Mouse (Mus musculus): ENCODE measurements around the gene Tent4b. TPM values are rescaled to one million over a fixed set of nuclear protein-coding genes. Genes with fewer than 3 reads are reported as not detected.

Tent4b gene
- polyA plus RNA-seq, 1 experiment: 30.9 TPM

DNA sequence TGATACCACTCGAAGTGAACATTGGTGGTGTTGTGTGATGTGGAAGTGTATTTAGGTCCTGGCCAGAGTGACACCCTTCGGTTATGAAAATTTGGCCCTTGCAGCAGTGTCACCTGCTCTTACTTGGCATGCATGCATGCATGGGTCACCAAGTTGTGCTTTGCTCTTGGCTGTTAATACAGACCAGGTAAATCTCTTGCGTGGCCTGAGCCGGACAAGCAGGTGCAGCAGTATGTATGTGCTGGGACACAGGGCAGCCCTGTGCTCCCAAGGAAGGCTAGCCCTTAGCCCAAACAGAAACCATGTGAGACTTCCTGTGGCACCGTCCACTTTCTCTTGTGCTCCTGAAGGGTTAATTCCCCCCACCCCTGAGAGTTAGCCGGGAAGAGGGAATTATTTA, 28.8 kb downstream of the Tent4b start:
- DNase-seq (ENCODE audit: extremely low spot score in 1 of 2, low spot score in 1 of 2): no peak

DNA sequence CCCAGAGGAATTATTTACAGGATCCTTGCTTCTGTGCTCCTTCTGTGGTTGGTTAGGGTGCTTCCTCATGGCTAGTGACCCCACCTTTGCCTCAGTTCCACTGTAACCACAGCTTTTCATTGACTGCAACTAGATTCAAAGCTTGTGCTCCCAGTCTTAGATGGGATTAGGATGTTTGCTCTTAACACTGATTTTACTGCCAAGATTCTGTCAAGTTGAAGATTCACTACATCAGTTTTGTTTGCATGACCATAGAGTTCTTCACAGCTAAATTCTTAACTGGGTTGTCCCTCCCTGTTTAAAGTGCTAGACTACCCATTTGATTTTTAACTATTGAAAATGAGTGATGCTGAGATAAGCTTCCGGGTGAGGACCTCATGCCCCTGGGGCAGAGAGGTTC, 29.3 kb downstream of the Tent4b start:
- no peak for DNase-seq (ENCODE audit: extremely low spot score in 1 of 2, low spot score in 1 of 2)

DNA sequence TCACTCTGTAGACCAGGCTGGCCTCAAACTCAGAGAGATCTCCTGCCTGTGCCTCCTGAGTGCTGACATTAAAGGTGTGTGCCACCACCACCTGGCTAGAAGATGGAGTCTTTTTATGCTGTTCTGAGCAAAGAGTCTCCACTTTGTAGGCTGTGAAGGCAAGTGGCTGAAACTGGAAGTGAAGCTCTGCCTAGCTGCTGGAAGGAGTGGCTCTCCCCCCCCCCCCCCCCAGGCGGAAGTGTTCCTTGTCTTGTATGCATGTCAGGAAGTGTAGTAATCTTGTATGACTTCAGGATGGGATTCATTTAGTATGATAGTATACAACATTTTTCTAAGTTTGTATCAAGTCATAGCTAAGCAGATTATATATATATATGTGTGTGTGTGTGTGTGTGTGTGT, 29.8 kb downstream of the Tent4b start:
- no peak for DNase-seq (ENCODE audit: extremely low spot score in 1 of 2, low spot score in 1 of 2)

DNA sequence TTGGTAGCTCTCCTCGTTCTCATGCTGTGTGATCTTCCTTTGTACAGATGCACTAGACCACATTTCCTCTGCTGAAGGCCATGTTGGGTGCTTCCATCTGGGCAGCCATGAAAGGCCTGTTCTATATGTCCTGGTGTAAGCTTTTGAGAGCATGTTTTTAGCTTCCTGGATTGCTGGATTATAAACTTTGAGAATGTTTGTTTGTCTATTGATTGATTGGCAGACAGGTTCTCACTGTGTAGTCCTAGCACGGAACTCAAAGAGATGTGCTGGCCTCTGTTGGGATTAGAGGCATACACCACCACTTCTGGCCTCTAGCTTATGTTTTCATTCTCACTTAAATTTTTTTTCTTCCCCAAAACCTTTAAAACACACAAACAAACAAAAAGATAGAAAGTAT, 37.7 kb downstream of the Tent4b start:
- no peak for DNase-seq (ENCODE audit: extremely low spot score in 1 of 2, low spot score in 1 of 2)

DNA sequence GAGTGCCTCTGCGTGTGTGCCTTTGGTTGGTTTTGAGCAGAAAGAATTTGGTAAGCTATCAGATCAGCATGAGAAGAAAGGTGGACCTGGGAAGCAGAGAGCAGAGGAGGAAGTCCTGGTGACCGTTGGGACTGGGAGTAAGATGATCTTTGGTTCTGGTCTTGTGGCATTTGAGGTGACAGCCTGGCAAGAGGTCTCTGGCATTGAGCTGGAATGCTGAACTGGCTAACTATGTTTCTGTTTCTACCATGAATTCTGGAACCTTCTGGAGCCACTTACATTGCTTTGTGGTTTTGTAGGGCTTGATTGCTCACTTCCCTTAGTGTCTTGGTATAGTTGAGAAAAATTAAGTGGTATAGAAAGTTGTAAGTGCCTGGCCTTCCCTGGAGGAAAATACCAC, 38.6 kb downstream of the Tent4b start:
- no peak for DNase-seq (ENCODE audit: extremely low spot score in 1 of 2, low spot score in 1 of 2)

DNA sequence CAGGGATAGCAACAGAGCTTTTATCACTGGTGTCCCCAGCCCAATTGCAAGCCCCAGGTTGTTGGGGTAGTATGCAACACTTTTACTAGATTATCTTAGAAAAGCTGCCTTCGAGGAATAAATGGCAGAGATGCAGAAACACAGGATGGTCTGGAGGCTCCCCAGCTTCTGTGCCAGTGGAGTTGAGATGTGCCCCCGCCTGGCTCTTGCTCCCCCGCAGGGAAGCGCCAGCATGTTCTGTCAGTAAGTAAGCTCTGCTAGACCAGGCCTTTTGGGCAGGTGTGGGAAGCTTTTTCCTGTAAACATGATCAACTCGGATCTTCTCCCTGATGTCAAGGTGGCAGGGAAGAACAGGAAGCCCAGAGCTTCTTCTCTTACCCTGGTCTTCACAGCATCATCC, 40.3 kb downstream of the Tent4b start:
- no peak for DNase-seq (ENCODE audit: extremely low spot score in 1 of 2, low spot score in 1 of 2)

DNA sequence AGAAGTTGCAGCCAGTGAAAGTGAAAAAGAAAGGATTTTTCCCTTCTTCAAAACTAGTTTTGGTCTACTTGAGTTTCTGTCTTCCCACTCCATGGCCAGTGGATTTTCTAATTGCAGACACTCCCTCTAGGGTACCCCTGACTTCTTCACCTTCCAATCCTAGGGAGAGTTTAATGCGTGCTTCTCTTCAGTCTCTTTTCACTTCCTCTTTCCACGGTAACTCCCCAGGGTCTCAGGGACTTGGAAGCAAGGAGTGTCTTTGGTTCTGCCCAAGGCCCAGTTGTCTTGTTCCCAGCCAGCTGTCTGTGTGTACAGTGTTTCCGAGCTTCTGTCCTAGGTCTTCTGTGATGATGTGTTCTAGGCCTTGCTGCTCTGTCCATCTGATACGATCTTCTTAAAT, 42.9 kb downstream of the Tent4b start:
- DNase-seq (ENCODE audit: extremely low spot score in 1 of 2, low spot score in 1 of 2): no peak

DNA sequence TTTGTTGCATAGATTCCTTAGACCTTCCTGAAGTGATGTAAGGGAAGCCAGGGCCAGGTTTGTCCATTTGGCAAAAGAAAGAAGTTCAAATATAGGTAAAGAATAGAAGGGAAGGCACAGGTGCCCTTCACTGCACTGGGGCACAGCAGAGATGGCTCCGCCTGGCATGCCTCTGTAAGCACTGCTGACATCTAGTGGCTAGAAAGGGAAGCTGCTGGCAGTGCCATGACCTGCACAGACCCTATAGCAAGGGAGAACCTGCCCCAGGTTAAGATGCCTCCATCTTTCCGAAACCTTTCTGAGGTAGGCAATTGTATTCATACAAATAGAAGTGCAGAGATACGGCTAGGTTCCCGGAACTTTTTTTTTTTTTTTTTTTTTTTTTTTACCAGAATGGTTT, 45.3 kb downstream of the Tent4b start:
- peak in 1 of 2 experiments; percentile 65 for DNase-seq (ENCODE audit: extremely low spot score in 1 of 2, low spot score in 1 of 2)

DNA sequence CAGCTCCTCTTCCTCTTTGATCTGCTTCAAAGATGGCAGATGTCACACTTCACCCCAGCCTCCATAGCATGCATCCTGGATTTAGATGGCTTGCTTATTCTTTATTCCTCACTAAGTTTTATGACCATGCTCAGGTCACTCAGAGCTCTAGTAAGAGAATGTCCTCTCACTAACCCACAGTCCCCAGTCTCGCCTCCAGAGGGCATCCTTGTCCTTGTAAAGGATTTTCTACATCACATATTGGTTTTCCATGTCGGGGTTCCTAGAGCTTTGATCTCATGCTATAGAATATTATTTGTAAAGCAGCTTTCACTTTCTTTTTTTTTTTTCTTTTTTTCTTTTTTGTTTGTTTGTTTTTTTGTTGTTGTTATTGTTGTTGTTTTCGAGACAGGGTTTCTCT, 53.8 kb downstream of the Tent4b start:
- DNase-seq (ENCODE audit: extremely low spot score in 1 of 2, low spot score in 1 of 2): peak in 1 of 2 experiments; percentile 34

DNA sequence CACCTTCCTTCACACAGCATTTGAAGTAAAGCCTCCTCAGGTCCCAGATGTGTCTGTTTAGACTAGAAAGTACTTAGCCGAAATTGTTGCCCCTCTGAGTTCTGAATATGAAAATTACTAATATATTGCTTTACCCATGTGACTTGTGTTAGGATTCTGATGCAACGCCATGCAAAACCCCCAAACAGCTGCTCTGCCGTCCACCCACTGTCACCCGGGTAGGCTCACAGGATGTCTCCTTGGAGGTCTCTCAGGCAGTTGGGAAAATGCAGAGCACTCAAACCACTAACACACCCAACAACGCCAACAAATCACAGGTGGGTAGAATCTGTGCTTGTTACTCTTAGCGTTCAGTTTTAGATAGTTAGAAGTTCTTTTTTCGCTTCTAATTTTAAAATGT, 55.9 kb downstream of the Tent4b start:
- no peak for DNase-seq (ENCODE audit: extremely low spot score in 1 of 2, low spot score in 1 of 2)

DNA sequence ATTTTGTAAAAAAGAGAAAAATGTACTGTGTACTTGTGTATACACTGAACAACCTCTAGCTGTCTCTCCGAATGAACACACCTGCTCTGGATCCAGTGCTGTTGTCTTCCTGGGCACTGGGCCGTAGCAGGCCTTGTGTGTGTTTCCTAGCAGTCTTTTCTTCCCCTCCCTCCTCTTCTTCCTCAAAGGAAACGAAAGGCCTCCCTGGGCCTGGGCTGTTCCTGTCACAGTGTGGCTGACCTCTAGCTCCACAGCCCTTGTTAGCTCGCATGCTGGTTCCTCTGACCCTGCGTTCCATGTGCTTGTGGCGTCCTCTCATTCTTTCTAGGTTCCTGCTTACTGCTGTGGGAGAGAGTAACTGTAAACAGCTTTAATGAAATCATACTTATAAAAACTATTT, 59.0 kb downstream of the Tent4b start:
- no peak for DNase-seq (ENCODE audit: extremely low spot score in 1 of 2, low spot score in 1 of 2)

DNA sequence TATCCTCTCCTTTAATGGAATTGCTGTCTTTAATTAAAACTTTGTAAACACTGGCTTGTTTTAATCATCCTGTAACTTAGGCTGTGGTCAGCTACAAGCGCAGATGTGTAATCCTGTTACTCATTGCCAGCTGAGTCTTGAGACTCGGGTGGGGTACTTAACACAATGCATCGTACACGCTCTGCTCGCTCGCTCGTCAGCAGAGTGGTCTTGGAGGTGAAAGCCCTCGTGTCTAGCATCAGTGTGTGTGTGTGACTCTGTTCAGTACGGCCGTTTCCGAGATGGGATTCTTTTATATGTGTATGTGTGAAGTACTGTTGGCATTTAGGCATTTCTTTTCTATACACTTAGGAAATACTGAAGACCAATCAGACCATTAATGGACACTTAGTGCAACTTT, 59.5 kb downstream of the Tent4b start:
- DNase-seq (ENCODE audit: extremely low spot score in 1 of 2, low spot score in 1 of 2): no peak

DNA sequence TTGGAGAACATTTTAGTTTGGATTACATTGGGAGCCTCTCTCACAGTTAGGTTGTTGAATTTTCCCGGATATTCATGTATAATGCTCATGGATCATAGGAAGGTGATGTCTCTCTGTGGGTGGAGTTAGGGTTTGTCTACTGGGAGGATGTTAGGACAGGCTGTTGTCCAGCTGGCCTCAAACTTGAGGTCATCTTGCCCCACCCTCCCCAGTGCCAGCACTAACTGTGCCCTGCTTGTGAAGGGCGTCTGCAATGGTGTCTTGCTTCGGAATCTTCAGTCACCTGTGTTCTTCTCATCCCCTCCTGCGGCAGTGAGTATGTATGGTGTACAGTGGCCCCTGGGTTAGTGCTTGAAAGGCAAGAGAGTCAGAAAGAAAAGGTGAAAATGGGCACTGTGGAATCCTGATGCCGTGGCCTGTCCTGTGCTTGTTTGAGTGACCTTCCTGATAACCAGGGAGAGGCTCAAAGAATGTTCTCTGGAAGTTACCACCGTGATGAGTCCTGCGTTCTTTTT, 61.5 kb downstream of the Tent4b start:
- no peak for DNase-seq (ENCODE audit: extremely low spot score in 1 of 2, low spot score in 1 of 2)

DNA sequence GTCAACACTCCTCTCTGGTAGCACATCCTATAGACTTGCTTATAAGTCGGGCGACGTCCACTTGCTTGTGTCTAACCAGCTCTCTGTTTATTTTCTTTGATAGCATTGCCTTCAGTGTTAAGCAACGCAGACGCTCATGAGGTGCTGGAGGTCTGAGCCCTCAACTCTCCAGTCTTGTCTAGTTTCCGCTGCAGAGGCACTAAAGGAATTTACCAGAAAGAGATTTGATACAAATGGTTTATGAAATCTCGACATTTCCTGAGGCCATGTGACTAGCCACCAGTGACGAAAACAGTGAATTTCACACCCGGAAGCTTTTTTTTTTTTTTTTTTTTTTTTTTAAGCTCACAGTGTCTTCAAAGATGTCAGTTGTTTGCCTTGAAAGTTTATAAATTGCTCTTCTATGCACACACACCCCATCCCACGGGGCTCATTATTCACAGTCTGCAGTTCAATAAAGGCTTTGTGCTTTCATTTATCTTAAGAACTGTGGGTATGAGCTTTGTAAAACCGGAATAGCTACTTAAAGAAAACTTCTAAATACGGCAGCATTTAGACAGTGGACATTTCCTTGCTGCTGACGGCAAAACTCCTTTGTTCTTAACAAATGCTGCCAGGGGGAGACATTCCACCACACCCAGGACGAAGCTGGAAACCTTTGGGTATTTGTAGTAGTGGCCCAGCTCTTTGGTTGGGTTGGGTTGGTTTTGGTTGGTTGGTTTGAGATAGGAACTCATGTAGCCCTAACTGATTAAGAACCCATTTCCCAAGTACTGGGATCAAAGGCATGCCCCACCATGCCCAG, 64.0 kb downstream of the Tent4b start:
- DNase-seq (ENCODE audit: extremely low spot score in 1 of 2, low spot score in 1 of 2): no peak

DNA sequence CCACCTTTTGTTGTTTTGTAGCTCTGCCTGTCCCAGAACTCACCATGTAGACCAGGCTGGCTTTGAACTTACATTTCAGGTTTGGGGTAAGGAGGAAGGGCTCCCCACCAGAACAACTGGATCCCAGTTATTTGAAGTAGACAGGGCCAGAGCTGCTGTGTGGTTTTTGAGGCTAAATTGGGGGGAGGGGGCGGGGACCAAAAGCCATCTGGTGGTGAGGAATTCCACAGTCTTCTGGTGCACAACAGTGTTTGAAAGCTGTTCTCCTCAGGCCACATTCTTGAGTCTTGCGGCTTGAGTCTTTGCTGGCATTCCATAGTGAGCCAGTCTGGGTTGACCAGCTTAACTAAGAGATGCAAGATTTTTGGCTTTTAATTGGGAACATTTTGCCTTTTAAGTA, 66.5 kb downstream of the Tent4b start:
- no peak for DNase-seq (ENCODE audit: extremely low spot score in 1 of 2, low spot score in 1 of 2)

DNA sequence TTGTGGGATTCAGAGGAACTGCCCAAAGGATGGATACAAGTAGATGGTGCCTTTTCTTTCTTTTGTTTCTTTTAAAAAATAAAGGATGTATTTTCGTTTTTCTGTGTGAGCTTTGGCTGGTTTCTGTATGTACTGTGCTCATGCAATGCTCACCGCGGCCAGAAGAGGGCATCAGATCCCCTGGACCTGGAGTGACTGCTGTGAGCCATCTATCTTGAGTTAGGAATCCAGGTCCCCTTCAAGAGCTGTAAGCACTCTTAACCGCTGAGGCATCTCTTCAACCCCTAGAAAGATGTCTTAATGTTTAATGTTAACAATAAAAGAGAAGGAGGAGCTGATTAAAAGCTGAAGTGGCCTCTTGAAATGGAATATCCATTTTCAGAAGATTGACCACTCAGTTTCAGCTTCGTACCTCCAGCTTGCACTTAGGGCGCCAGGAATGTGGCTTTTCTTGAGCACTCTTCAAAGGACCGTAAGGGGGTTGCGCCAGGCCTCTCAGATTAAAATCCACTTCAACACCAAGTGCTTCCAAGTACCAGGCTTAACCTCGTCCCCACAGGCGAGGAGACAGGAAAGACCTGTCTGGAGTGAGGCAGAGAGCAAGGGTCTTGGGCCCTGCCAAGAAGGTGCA, 67.3 kb downstream of the Tent4b start:
- peak; percentile 46 to 92 for DNase-seq (ENCODE audit: extremely low spot score in 1 of 2, low spot score in 1 of 2)

DNA sequence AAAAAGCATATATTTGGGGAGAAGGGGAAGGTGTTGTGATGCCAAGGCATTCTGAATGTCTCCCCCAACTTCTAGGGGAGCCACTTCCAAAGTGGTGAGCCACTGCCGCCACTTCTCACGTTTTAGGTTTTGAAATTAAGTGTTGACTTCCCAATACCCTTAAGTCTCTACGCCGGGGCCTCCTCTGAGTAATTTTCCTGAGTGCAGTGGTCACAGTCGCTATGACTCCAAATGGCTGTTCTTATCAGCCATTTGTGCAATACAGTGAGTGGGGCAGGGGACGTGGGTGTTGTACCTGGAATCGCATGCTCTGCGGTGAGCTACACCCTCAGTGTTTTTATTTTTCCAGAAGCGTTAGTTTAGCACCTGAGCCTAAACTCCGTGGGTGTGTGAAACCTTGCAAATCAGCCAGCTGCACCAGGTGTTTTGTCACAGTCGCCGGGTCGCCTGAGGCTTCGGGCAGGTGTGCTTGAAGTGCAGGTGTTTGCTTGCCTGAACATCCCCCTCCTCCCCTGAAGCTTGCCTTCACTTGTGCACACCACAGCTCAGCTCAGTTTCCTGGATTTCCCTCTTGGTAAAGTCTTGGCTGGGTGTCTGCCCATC, 67.9 kb downstream of the Tent4b start:
- DNase-seq (ENCODE audit: extremely low spot score in 1 of 2, low spot score in 1 of 2): peak in 1 of 2 experiments; percentile 16

DNA sequence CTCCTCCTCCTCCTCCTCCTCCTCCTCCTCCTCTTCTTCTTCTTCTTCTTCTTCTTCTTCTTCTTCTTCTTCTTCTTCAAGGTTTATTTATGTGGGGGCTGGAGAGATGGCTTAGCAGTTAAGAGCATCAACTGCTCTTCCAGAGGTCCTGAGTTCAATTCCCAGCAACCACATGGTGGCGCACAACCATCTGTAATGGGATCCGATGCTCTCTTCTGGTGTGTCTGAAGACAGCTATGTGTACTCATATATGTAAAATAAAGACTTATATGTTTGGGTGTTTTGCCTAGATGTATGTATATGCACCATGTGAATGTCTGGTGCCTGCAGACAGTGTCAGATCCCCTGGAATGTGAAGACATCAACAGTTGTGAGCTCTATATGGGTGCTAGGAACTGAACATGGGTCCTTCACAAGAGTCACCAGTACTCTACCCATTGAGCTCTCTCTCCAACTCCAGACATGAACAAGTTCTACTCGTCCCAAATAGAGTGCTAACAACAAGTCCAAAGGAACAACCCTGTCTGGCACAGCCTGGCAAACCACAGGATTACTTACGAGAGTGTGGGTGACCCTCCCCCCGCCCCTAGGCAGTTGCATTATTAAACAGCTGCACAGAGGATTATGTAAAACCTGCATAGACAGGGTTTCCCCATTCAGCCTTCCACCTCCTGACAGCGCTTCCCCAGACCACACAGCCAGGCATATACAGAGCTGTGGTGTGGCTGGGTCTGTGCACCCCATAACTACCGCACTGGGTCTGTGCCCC, 70.3 kb downstream of the Tent4b start:
- DNase-seq (ENCODE audit: extremely low spot score in 1 of 2, low spot score in 1 of 2): no peak

DNA sequence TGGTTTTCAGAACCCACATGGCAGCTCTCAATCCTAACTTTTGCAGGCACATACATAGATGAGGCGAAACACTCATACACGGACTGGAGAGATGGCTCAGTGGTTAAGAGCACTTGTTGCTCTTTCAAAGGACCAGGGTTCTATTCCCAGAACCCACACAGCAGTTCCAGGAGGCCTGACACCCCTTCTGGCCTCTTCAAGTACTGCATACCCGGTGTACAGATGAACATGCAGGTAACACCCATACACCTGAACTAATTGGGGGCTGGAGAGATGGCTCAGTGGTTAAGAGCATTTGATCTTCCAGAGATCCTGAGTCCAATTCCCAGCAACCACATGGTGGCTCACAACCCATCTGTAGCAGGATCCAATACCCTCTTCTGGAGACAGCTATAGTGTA, 71.1 kb downstream of the Tent4b start:
- DNase-seq (ENCODE audit: extremely low spot score in 1 of 2, low spot score in 1 of 2): no peak

DNA sequence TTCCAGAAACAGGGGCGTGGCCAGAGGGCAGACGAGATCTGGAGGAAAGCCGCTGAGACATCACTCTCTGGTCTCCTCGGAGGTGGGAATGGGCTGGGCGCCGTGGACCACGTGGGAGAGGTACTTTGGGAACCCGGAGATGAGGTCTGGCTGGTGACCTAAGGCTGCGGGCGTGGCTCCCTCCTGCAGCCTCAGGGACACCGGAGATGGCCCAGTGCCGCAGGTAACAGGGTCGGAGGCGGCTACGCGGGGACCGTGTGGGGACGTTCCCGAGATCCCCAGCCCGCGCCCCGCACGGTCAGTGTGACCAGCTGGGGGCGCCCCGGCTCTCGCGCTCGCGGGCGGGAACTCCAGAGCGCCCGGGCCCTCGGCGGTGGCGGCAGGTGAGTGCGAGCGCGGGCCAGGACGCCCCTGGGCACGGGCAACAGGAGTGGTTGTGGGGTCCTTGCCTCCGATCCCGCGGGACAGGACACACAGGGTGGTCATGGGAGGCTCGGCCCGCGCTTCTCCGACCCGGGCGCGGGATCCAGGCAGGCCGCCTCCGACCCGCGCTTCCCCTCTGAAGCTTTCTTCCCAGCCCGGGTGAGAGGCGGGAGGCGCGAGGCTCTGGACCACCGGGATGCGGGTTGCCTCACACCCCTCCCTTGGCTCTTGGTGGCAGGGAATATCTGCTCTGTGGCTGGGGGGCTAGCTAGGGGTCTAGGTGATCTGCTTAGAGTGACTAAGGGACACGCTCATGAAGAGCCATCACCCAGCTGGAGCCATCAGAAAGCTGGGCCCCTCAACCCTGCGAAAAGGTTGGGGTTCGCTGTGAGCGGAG, 73.4 kb downstream of the Tent4b start, which contains the start of gene Adcy7:
TSS of gene Adcy7 (plus strand) at position 173 of the 820 bp plus-strand sequence.
- DNase-seq (ENCODE audit: extremely low spot score in 1 of 2, low spot score in 1 of 2): peak in 1 of 2 experiments; percentile 23

Measured in frontal cortex, adult 2 months (tissue).